Comparison of ENCODE assay signal across 21 mouse cellular contexts in the genomic region with DNA sequence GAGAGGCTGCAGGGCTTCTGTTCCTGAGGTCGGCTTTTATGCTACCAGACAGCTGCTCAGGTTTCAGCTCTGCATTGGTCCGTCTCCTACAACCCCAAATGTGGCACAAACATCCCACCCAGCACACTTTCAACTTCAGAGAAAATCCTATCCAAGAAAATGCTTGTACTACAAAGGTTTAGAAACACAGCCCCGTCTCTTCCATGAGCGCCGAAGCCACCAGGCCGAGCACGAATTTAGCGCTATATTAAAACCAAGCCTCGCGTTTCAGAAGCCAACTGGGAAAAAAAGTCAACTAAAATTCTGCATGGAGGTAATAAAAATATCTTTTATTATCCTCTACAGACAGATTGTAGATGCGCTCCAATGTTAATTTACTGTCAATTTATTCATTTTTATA.
DNase-seq lines count a peak whose midpoint lies in the region; TF ChIP-seq lines count a peak whose summit lies in the region.
"Had no signal": no experiment of that assay in that cellular context is flagged by ENCODE, and none has a peak within 500 bp of the region (broad histone marks: within the 10 kb centered on the region; RNA-seq: fewer than 3 reads in every experiment).

No protein-coding gene starts in this region.

- intact Hi-C loops in left cerebral cortex, adult 2 months (cut with DNase I): loop anchor here (5.0 to 10.0 kb wide), 2 partner anchors 192 to 260 kb away; a partner anchor contains a TSS

- H3K27ac ChIP-seq in left cerebral cortex, adult 2 months: 0 out of 2 replicates have a peak overlapping the region, but pooled peaks have one; percentile 37
- H3K27ac ChIP-seq: embryonic facial prominence, embryonic 15.5 days; gastrocnemius, adult 2 months; intestine, embryonic 15.5 days; limb, embryonic 12.5 days; macrophage had no signal

- DNase-seq in frontal cortex, postnatal 36 days (ENCODE audit: low spot score in 2 of 2): peak; percentile 3 to 34
- DNase-seq in frontal cortex, postnatal 10 days (ENCODE audit: low spot score in 2 of 2): no peak
- peak in 1 of 2 experiments; percentile 13 for DNase-seq in left cerebral cortex, adult 2 months (ENCODE audit: extremely low spot score in 1 of 2, low spot score in 2 of 2)
- DNase-seq in left cerebral cortex, adult 11 months (ENCODE audit: low spot score): no peak
- DNase-seq in testis, postnatal 10 days (ENCODE audit: low spot score): peak; percentile 17
- no peak for DNase-seq in testis, postnatal 14 days (ENCODE audit: low spot score)
- no peak for DNase-seq in embryo, embryonic 10.5 days (ENCODE audit: low spot score)
- DNase-seq: adrenal gland, adult 8-10 months; cerebellum, adult 8-10 months; cerebellum, postnatal 36 days; gastrocnemius, adult 2 months; heart, postnatal 4 days; kidney, adult 8-10 months; kidney, postnatal 10 days; liver, postnatal 0 days; thymus, postnatal 25 days had no signal

- H3K4me3 ChIP-seq in left cerebral cortex, adult 2 months: no peak overlapping the region
- H3K4me3 ChIP-seq: embryonic facial prominence, embryonic 15.5 days; gastrocnemius, adult 2 months; hindbrain, embryonic 15.5 days; intestine, embryonic 15.5 days; limb, embryonic 12.5 days had no signal

- TF ChIP-seq CTCF in left cerebral cortex, adult 2 months (IDR thresholded peaks at IDR 0.05): no peak

Comparison
In these comparisons a context has a peak if more than half of its experiments do, and no peak if none do; other contexts are left out.
1. DNase-seq: peak in frontal cortex, postnatal 36 days (2 of 2) and testis, postnatal 10 days (single experiment); none in frontal cortex, postnatal 10 days (0 of 2), left cerebral cortex, adult 11 months (single experiment), testis, postnatal 14 days (single experiment) and embryo, embryonic 10.5 days (single experiment).